Mouse (Mus musculus) hindbrain, embryonic 12.5 days (tissue): ENCODE measurements at regions not wholly inside any gene's neighbourhood (a gene's known extent, or its start where the extent isn't known, plus 50 kb on each side); places are given as distances from the start of the nearest gene placed in this dataset.
A peak's percentile ranks its signal among the peaks of the same experiment; 100 is the strongest.

ENCODE experiments used
- ATAC-seq: fragments of 200-750 bp; cut with Nextera tagmentation; 2 replicates; pipeline ENCODE4 v1.8.0; 2017; ENCODE audit warnings: moderate TSS enrichment; ENCODE audit not compliant: low FRiP score
- H3K27ac ChIP-seq: fragments of 300-500 bp; sonication (generic); 2 replicates; pipeline ENCODE4 v1.5.1; 2016; ENCODE audit warnings: mild to moderate bottlenecking
- H3K27me3 ChIP-seq: fragments of 300-500 bp; sonication (generic); 2 replicates; pipeline ENCODE4 v1.6.1; 2016; ENCODE audit warnings: mild to moderate bottlenecking
- H3K36me3 ChIP-seq: fragments of 300-500 bp; sonication (generic); 2 replicates; pipeline ENCODE4 v1.6.1; 2016; ENCODE audit warnings: mild to moderate bottlenecking
- H3K4me1 ChIP-seq: fragments of 300-500 bp; sonication (generic); 2 replicates; pipeline ENCODE4 v1.6.1; 2016
- H3K4me2 ChIP-seq: fragments of 300-500 bp; sonication (generic); replicated peaks from 2 replicates; pipeline ENCODE4 v1.6.1; 2016; ENCODE audit warnings: mild to moderate bottlenecking
- H3K4me3 ChIP-seq: fragments of 300-500 bp; sonication (generic); 2 replicates; pipeline ENCODE4 v1.5.1; 2016; ENCODE audit warnings: mild to moderate bottlenecking
- H3K9ac ChIP-seq: fragments of 300-500 bp; sonication (generic); 2 replicates; pipeline ENCODE4 v1.6.1; 2016; ENCODE audit warnings: mild to moderate bottlenecking, moderate library complexity
- H3K9me3 ChIP-seq: fragments of 300-500 bp; sonication (generic); replicated peaks from 2 replicates; pipeline ENCODE4 v1.6.1; 2016; ENCODE audit warnings: mild to moderate bottlenecking
- WGBS: fragments of 180-500 bp; shearing (Covaris S2); methylation state at CpG from one replicate; pipeline ENCODE4 v1.1.7; 2016; 5-methylcytosine and 5-hydroxymethylcytosine counted together

DNA sequence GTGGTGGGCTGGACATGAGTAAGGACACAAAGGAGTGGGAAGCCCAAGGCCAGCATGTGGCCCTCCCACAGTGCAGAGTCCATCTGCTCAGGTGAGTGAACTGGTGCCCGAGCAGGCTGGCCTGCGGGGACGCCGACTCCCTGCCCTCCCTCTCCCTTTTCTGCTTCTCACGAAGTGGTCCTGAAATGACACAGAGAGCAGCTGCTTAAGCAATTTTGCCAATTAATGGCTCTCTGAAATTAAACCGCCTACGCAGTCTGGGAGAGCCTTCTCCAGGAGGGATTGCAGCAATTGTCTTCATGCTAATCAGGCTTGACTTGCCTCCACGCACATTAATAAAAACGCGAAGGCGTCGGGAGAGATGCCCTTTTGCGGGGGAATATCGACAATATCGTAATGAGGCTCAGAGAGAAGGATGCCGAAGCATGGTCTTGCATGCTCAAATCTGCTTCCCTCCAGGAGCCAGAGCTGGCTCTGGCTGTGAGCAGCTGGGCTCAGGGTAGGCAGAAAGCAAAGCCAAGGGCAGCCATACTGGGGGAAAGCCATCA is 287.2 kb downstream of the Uaca start:
- H3K27me3 ChIP-seq = peaks cover 7% of the 10 kb centered on the region; the same call in 1 of the 2 replicates
- H3K4me1 ChIP-seq = peaks cover 21% of the 10 kb centered on the region
- no peak overlapping the region for H3K4me2 ChIP-seq
- H3K27ac ChIP-seq = peak overlapping the region; percentile 61
- peak; percentile 86 for ATAC-seq
- no peak overlapping the region for H3K4me3 ChIP-seq
- H3K9me3 ChIP-seq = no peaks in the 10 kb centered on the region
- 30% methylated on average over 16 of the region's 16 CpGs for WGBS
- no peak overlapping the region for H3K9ac ChIP-seq
- H3K36me3 ChIP-seq = no peaks in the 10 kb centered on the region

DNA sequence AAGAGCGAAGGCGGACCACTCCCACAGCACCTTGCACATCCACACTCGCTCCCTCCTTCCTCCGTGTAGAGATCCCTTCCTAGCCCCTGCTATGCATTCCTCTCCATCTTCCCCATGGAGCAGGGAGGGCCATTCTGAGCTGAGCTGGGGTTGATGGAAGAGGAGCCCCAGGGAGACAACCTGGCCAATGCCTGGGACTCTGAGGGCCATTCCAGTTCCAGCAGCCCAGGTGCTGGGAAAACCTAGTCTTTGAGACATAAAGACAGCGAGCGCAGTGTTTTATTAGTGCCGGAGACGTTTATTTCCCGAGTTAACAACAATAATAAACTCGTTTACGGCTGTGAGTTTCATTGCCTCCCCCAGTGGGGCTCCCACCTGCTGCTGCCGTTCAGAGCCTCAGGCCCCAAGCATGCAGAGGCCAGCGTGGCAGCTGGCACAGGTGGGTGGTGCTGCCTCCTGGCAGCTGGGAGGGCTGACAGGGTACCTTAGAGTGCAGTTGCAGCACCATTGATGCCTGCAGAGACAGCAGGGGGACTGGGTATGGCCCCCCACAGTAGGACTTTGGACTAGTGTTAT is 287.4 kb upstream of the Tle3 start:
- H3K4me3 ChIP-seq = no peak overlapping the region
- 61% methylated on average over 13 of the region's 13 CpGs for WGBS
- H3K27me3 ChIP-seq = peaks cover 4% of the 10 kb centered on the region; the same call in 1 of the 2 replicates
- no peak overlapping the region for H3K4me2 ChIP-seq
- no peaks in the 10 kb centered on the region for H3K36me3 ChIP-seq
- H3K27ac ChIP-seq = no peak overlapping the region
- no peaks in the 10 kb centered on the region for H3K9me3 ChIP-seq
- no peak for ATAC-seq
- peaks cover 19% of the 10 kb centered on the region for H3K4me1 ChIP-seq
- no peak overlapping the region for H3K9ac ChIP-seq

DNA sequence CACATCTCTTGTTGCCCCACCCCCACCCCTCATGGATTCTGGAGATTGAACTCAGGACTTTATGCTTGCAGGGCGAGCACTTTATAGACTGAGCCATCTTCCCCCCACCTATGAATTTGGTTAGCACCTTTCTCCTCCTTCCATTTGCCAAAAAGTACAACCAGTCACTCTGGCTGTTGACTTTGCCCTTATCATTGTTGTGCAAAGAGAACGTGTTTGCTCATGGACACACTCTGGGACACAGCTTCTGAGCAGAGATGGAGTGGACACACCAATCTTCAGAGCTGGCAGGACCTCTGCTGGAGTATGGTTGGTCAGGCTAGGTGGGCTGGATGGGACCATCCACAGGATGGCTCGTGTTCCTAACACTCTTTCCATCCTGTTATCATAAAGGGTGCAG is 285.1 kb upstream of the Tle3 start:
- Histone ChIP-seq H3K27me3 (peaks cover 4% of the 10 kb centered on the region; the same call in 1 of the 2 replicates), H3K36me3 (no peaks in the 10 kb centered on the region), H3K4me2 (no peak overlapping the region), H3K4me3 (no peak overlapping the region), H3K27ac (no peak overlapping the region), H3K9ac (no peak overlapping the region), H3K9me3 (no peaks in the 10 kb centered on the region), H3K4me1 (peaks cover 11% of the 10 kb centered on the region)
- no peak for ATAC-seq
- 84% methylated on average over 3 of the region's 3 CpGs for WGBS

DNA sequence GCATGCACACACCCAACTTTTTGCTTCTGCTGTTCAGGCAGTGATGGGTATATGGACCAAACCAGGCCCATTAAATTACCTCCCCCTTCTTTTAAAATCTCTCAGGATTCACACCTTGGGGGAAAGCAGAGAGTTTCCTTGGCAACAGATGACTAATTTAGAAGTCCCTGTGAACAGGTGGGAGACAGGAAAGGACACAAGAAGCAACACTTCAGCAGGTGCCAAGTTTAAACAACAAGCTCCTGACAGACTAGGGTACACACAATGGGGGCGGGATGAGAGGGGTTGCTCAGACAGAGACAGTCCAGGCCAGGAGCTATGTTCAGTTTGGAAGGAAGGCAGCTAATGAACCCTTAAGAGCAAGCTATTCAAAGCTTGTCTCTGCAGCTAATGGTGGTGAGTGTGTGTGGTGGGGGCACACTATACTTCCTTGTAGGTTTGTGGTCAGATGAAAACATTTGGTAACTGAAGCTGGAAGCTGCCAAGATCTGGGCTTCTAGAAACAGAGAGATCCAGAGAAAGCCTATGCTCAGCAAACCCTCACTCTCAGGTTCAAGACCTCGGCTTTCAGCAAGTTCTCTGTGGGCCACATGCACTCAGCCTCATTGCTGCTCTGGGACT is 283.0 kb upstream of the Tle3 start:
- Histone ChIP-seq H3K27ac (no peak overlapping the region), H3K9ac (no peak overlapping the region), H3K4me1 (peaks cover 6% of the 10 kb centered on the region; the same call in 1 of the 2 replicates), H3K9me3 (no peaks in the 10 kb centered on the region), H3K36me3 (no peaks in the 10 kb centered on the region), H3K4me3 (no peak overlapping the region), H3K4me2 (no peak overlapping the region), H3K27me3 (0 out of 2 replicates have a peak, but pooled peaks cover 4% of the 10 kb centered on the region)
- no peak for ATAC-seq
- 80% methylated on average over 2 of the region's 2 CpGs for WGBS

DNA sequence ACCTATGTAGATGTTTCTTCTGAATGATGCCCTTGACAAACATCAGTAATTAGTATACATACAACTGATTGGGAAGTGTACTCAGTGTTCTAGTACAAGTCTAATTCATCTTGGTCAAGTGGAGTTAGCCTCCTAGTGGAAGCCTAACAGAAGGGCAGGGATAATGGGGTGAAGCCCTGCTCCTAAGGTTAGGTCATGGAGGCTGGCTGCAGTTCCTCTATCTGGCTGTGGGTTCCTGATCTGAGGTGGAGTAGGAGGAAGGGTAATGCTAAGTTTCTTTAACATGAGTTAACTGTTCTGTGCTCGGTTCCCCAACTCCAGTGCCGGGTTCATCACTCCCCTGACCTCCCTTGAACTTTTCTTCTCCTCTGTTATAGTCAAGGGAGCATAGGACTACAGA is 281.1 kb upstream of the Tle3 start:
- Histone ChIP-seq H3K9ac (no peak overlapping the region), H3K27me3 (no peaks in the 10 kb centered on the region), H3K4me3 (no peak overlapping the region), H3K4me1 (no peaks in the 10 kb centered on the region), H3K27ac (no peak overlapping the region), H3K9me3 (no peaks in the 10 kb centered on the region), H3K36me3 (no peaks in the 10 kb centered on the region), H3K4me2 (no peak overlapping the region)
- WGBS = 78% methylated on average over 2 of the region's 2 CpGs
- no peak for ATAC-seq

DNA sequence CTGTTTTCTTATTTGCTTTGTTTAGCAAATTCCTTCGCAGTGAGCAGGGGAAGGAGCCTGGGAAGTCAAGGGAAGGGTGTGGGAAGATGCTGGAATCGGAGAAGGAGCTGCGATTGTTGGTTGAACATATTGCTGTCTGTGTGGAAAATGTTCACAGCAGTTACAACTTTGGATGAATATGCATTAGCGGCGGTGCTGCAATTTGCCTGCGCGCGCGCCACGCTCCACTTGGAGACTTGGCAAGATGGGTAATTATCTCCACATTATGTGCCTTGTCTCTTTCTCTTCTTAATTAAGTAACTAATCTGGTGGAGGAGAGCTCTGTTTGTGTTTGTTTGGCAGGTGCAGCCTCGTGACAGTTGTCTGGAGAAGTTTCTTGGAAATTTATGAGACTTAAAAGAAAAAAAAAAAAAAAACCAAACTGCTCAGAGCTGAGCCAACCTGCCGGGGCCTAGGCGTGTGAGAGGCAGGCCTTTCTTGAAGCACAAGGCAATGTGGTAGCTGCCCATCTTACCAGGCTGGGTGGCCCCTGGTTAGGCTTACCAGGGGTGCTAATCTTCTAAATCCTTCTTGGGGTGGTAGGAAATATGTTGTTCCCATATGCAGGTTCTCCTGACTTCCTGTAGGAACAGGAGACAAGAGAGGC is 279.2 kb upstream of the Tle3 start:
- no peaks in the 10 kb centered on the region for H3K9me3 ChIP-seq
- WGBS = 80% methylated on average over 13 of the region's 13 CpGs

DNA sequence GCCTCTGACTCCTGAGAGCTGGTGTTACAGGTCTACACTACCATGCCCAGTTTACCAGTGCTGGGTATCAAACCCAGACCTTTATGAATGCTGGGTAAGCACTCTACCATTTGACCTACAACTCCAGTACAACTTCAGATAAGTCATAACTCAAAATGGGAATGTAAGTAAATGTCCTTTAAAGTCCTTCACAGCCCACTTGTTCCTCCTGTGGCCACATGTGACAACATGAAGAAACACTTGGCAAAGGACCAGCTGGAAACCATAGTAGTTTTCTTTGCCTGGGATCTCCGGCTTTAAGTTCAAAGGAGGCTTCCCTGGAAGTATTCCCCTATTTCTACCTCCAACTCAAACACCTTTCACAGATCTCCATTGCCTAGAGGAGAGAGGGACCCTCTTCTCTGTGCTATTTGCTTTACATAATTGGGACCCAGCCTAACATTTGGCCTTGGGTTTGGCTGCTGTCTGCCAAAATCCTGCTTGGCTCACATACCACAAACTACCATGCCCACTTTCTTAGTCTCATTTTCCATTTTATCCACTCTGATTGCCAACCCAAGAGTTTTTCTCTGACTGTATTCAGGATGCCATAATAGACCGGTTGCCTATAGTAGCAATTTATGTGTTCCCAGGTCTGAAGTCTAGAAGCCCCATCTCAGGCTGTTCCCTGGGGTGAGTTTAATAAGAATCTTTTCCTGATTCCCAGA is 276.9 kb upstream of the Tle3 start:
- H3K4me1 ChIP-seq = peaks cover 3% of the 10 kb centered on the region; the same call in 1 of the 2 replicates
- peaks cover 4% of the 10 kb centered on the region; the same call in 1 of the 2 replicates for H3K27me3 ChIP-seq
- ATAC-seq = no peak
- H3K36me3 ChIP-seq = no peaks in the 10 kb centered on the region
- no peak overlapping the region for H3K4me2 ChIP-seq
- H3K9ac ChIP-seq = no peak overlapping the region
- H3K27ac ChIP-seq = no peak overlapping the region
- H3K4me3 ChIP-seq = no peak overlapping the region
- 78% methylated on average over 2 of the region's 2 CpGs for WGBS
- no peaks in the 10 kb centered on the region for H3K9me3 ChIP-seq

More for the DNA sequence above, 279.2 kb upstream of the Tle3 start:
- no peak for ATAC-seq
- H3K4me1 ChIP-seq = no peaks in the 10 kb centered on the region
- H3K4me2 ChIP-seq = no peak overlapping the region
- no peaks in the 10 kb centered on the region for H3K27me3 ChIP-seq
- no peak overlapping the region for H3K4me3 ChIP-seq
- H3K36me3 ChIP-seq = no peaks in the 10 kb centered on the region
- H3K27ac ChIP-seq = no peak overlapping the region
- no peak overlapping the region for H3K9ac ChIP-seq

DNA sequence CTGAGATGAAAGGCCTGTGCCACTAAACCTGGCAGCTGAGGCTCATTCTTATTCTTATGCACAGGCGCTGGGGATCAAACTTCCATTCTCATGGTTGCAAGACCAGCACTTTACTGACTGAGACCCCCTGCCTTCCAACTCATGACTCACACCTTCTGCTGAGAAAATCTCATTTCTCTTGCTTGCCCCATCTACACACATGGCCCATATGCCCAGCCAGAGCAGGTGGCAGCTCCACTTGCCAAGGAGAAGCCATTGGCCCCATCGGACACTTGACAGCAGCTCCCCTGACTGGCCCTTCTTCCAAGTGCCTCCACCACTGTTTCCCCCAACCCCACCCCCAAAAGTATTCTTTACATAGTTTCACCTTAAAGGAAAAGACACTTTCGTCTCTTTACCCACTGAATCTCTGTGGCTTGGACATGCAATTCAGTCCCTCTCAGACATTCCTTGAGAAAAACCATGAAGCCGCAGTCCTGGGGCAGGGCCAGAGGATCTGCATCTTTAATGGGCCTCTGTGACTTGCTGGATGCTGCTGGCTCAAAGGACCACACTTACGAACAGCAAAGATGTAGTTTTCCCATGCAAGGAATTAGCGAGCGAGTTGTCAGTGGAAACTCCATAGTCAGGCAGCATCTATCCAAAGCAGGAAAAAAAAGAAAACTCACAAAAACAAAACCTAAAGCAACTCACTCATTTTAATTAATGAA is 270.3 kb upstream of the Tle3 start:
- WGBS = 30% methylated on average over 7 of the region's 7 CpGs
- H3K4me1 ChIP-seq = peaks cover 24% of the 10 kb centered on the region
- H3K9ac ChIP-seq = no peak overlapping the region
- H3K4me2 ChIP-seq = peak overlapping the region; percentile 5; the same call in 1 of the 2 replicates
- ATAC-seq = peak; percentile 64; the same call in 1 of the 2 replicates
- H3K27me3 ChIP-seq = peaks cover 21% of the 10 kb centered on the region
- H3K27ac ChIP-seq = peak overlapping the region; percentile 64
- H3K36me3 ChIP-seq = no peaks in the 10 kb centered on the region
- H3K9me3 ChIP-seq = no peaks in the 10 kb centered on the region
- no peak overlapping the region for H3K4me3 ChIP-seq

DNA sequence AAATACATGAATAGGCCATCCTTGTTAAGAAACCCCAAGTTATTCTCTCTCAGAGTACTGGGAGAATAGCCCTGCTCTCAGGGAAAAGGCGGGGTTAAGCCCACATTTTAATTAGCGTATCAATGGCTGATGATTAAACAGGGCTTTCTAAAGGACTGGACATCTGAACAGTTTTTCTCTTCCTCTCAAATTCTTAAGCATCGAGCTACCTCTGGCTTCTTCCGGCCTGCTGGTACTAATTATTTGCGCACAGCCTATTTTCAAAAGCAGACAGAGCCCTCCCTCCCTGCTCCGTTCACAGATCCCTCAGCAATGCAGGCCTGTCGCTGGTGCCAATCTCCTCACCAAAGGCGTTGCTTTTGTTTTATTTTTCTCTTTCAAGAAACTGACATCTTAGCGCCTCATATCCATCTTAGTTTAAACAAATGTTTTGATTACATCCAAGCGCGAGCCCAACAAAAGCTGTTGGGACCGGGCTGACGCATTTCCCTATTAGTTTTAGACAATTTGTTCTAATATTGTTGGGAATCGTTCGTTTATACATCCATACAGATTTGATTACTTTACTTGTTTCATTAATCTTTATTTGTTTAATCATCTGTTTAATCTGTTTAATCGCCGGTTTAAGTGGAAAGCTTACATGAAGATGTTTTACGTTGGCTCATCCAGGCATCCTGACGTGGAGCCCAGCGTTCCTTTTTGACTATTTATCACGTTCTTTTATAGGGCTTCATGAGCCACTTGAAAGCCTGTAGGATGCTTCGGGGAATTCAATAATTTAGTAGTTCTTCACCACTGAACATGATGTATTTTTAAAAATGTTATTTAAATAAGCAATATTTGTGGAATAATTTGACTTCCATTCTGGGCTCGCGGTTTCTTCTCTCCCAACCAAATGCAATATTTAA is 269.5 kb upstream of the Tle3 start:
- ATAC-seq = peak; percentile 80

DNA sequence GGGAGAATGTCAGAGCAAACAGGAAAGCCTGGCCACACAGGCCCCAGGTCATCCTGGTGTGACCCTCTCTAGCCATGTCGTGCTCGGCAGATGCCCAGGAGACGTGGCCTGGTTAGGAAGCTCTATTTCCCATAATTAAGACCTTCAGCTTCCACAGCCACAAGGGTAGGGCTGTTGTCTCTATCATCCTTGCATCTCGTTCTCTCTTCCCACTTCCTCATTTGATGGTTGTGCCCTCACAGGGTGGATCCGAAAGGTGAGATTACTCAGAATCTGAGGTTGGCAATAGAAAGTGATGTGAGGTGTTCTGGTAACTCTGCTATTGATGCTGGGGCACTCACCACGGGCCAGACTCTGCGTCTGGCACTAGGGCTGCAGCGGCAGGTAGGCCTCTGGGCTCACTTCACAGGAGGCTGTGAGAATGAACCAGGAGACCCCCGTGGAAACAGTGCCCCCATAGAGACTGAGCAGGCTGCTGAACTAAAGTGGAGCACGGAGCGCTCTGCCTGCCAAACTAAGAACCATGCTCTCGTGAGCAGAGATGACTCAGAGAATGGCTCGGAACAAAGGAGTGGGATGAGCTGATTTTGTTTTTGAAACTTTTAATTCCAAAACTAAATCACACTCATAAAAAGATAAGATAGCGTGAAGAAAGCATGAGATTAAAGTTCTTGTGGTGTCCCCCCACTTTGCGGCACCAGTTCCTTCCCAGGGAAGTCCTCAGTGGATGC is 266.5 kb upstream of the Tle3 start:
- no peak overlapping the region for H3K9ac ChIP-seq
- no peak overlapping the region for H3K4me2 ChIP-seq
- H3K27me3 ChIP-seq = peaks cover 27% of the 10 kb centered on the region
- H3K4me3 ChIP-seq = no peak overlapping the region
- no peak overlapping the region for H3K27ac ChIP-seq
- H3K36me3 ChIP-seq = no peaks in the 10 kb centered on the region
- no peaks in the 10 kb centered on the region for H3K9me3 ChIP-seq
- WGBS = 80% methylated on average over 15 of the region's 15 CpGs
- H3K4me1 ChIP-seq = peaks cover 31% of the 10 kb centered on the region
- no peak for ATAC-seq

More for the DNA sequence above, 269.5 kb upstream of the Tle3 start:
- peak overlapping the region; percentile 5 for H3K4me2 ChIP-seq
- H3K4me3 ChIP-seq = no peak overlapping the region
- WGBS = 35% methylated on average over 24 of the region's 24 CpGs
- H3K27ac ChIP-seq = no peak overlapping the region
- no peaks in the 10 kb centered on the region for H3K36me3 ChIP-seq
- peaks cover 25% of the 10 kb centered on the region for H3K27me3 ChIP-seq
- H3K9ac ChIP-seq = no peak overlapping the region; the same call in 1 of the 2 replicates
- H3K9me3 ChIP-seq = no peaks in the 10 kb centered on the region
- peaks cover 26% of the 10 kb centered on the region for H3K4me1 ChIP-seq
